Comparison of ENCODE assay signal across 14 mouse cellular contexts in the genomic region with DNA sequence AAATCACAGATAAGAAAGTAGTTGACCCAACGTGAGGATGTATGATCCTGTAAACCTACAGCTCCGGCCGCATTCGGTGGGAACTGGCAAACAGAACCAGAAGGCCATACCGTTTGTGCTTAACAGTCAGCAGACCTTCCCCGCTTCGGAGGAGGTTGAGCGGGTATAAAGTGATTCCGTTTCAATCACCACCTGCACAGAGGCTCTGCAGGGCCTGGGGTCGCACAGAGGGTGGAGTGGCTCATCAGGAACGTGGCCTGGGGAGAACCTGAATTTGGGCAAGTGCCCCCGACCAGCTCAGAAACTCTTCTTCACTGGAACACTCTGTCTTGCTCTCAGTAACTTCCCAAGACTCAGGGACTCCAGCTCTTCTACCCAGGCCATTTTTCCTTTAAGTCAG. TPM values are rescaled to one million over a fixed set of nuclear protein-coding genes. Genes with fewer than 3 reads are reported as not detected.
DNase-seq lines count a peak whose midpoint lies in the region; ATAC-seq and TF ChIP-seq lines count a peak whose summit lies in the region.
"Had no signal": no experiment of that assay in that cellular context is flagged by ENCODE, and none has a peak within 500 bp of the region (broad histone marks: within the 10 kb centered on the region; RNA-seq: fewer than 3 reads in every experiment).

No protein-coding gene starts in this region.

- peak overlapping the region; percentile 66; the same call in 1 of the 2 replicates for H3K27ac ChIP-seq in hindbrain, embryonic 10.5 days
- no peak overlapping the region for H3K27ac ChIP-seq in hindbrain, embryonic 14.5 days
- H3K27ac ChIP-seq in ES-E14 (ENCODE audit: insufficient read depth, low read depth, low read length, poor library complexity, severe bottlenecking) = no peak overlapping the region
- H3K27ac ChIP-seq in liver, embryonic 14.5 days = no peak overlapping the region
- H3K27ac ChIP-seq: left cerebral cortex, adult 2 months had no signal

- no peak overlapping the region for H3K9ac ChIP-seq in hindbrain, embryonic 14.5 days
- H3K9ac ChIP-seq in ES-E14 (ENCODE audit: insufficient read depth, low read depth, low read length, poor library complexity, severe bottlenecking) = peak overlapping the region; percentile 26; the same call in 1 of the 2 replicates
- H3K9ac ChIP-seq in liver, embryonic 14.5 days (replicated peaks) = no peak overlapping the region

- WGBS in hindbrain, embryonic 10.5 days = 30% methylated on average over 12 of the region's 12 CpGs
- WGBS in hindbrain, embryonic 14.5 days = 37% methylated on average over 12 of the region's 12 CpGs
- 4% methylated on average over 12 of the region's 12 CpGs for WGBS in liver, embryonic 14.5 days (ENCODE audit: insufficient replicate concordance)

- H3K9me3 ChIP-seq in hindbrain, embryonic 10.5 days = no peaks in the 10 kb centered on the region
- H3K9me3 ChIP-seq in hindbrain, embryonic 14.5 days (ENCODE audit: control insufficient read depth, low read length) = no peaks in the 10 kb centered on the region
- no peaks in the 10 kb centered on the region for H3K9me3 ChIP-seq in ES-E14 (ENCODE audit: control insufficient read depth, insufficient read depth, low read depth, low read length)
- H3K9me3 ChIP-seq in liver, embryonic 14.5 days (ENCODE audit: control insufficient read depth, low read length) = no peaks in the 10 kb centered on the region
- H3K9me3 ChIP-seq: embryonic facial prominence, embryonic 13.5 days; G1E had no signal

- ATAC-seq in hindbrain, embryonic 14.5 days (ENCODE audit: low FRiP score) = no peak
- no peak for ATAC-seq in liver, embryonic 14.5 days (ENCODE audit: insufficient read depth)
- ATAC-seq: forebrain, embryonic 14.5 days; hindbrain, embryonic 16.5 days had no signal

- TF ChIP-seq CTCF in liver, embryonic 14.5 days (IDR thresholded peaks at IDR 0.05; ENCODE audit: low read depth) = no peak

- TF ChIP-seq EP300 in liver, embryonic 14.5 days (IDR thresholded peaks at IDR 0.05; ENCODE audit: low read depth) = no peak

- no peak for DNase-seq in hindbrain, embryonic 10.5 days (ENCODE audit: low spot score)
- DNase-seq in hindbrain, embryonic 14.5 days (ENCODE audit: low spot score) = no peak
- DNase-seq in A20 (ENCODE audit: low read depth, low spot score) = peak; percentile 14
- no peak for DNase-seq in ES-E14 (ENCODE audit: low read depth, low spot score)
- no peak for DNase-seq in liver, embryonic 14.5 days (ENCODE audit: low read depth in 3 of 3, low spot score in 3 of 3)
- DNase-seq in embryo, embryonic 10.5 days (ENCODE audit: low spot score) = no peak
- no peak for DNase-seq in ovary, adult 18-20 months (ENCODE audit: low spot score)
- DNase-seq in adrenal gland, postnatal 4 days (ENCODE audit: low spot score in 2 of 2) = no peak
- DNase-seq: gastrocnemius, postnatal 10 days had no signal

- in situ Hi-C loops in ES-E14 (cut with MboI; ENCODE audit: low sequenced_read_pairs in 2 of 2, unreplicated experiment in 2 of 2) = no loop called here

- 0 out of 2 replicates have a peak, but pooled peaks cover 5% of the 10 kb centered on the region for H3K27me3 ChIP-seq in hindbrain, embryonic 10.5 days (ENCODE audit: insufficient read depth, poor library complexity, severe bottlenecking)
- no peaks in the 10 kb centered on the region for H3K27me3 ChIP-seq in hindbrain, embryonic 14.5 days (ENCODE audit: control insufficient read depth, insufficient read depth, low read length)
- no peaks in the 10 kb centered on the region for H3K27me3 ChIP-seq in liver, embryonic 14.5 days (ENCODE audit: control insufficient read depth, insufficient read depth, low read length)
- H3K27me3 ChIP-seq: embryonic facial prominence, embryonic 13.5 days had no signal

- H3K4me3 ChIP-seq in hindbrain, embryonic 10.5 days = no peak overlapping the region
- no peak overlapping the region for H3K4me3 ChIP-seq in hindbrain, embryonic 14.5 days (replicated peaks; ENCODE audit: low read length)
- H3K4me3 ChIP-seq in ES-E14 (ENCODE audit: insufficient read depth in 1 of 2, low read depth in 1 of 2, low read length in 2 of 2, poor library complexity in 1 of 2, severe bottlenecking in 1 of 2) = no peak overlapping the region; a peak in 1 of 4 replicates
- peak overlapping the region; percentile 6 to 17; a peak in 3 of 4 replicates for H3K4me3 ChIP-seq in liver, embryonic 14.5 days (ENCODE audit: insufficient read depth in 1 of 2, low read depth in 2 of 2, low read length in 2 of 2)
- H3K4me3 ChIP-seq: embryonic facial prominence, embryonic 13.5 days; left cerebral cortex, adult 2 months had no signal

- H3K36me3 ChIP-seq in hindbrain, embryonic 10.5 days = no peaks in the 10 kb centered on the region
- no peaks in the 10 kb centered on the region for H3K36me3 ChIP-seq in hindbrain, embryonic 14.5 days (replicated peaks; ENCODE audit: control insufficient read depth, insufficient read depth)
- H3K36me3 ChIP-seq in ES-E14 (ENCODE audit: control insufficient read depth, insufficient read depth, low read length, poor library complexity, severe bottlenecking) = no peaks in the 10 kb centered on the region; the same call in 1 of the 2 replicates
- no peaks in the 10 kb centered on the region for H3K36me3 ChIP-seq in liver, embryonic 14.5 days (replicated peaks; ENCODE audit: control insufficient read depth, insufficient read depth, low read depth)
- H3K36me3 ChIP-seq: embryonic facial prominence, embryonic 13.5 days; G1E had no signal

- H3K4me2 ChIP-seq in hindbrain, embryonic 14.5 days (replicated peaks) = no peak overlapping the region
- H3K4me2 ChIP-seq in liver, embryonic 14.5 days (ENCODE audit: low read depth) = peak overlapping the region; percentile 1
- H3K4me2 ChIP-seq: embryonic facial prominence, embryonic 13.5 days had no signal

- H3K4me1 ChIP-seq in hindbrain, embryonic 10.5 days (replicated peaks) = peaks cover 16% of the 10 kb centered on the region
- no peaks in the 10 kb centered on the region for H3K4me1 ChIP-seq in hindbrain, embryonic 14.5 days (replicated peaks; ENCODE audit: control insufficient read depth, insufficient read depth, low read length)
- peaks cover 6 to 29% of the 10 kb centered on the region in 2 experiments; a peak in 3 of 4 replicates for H3K4me1 ChIP-seq in ES-E14 (ENCODE audit: control insufficient read depth in 2 of 2, insufficient read depth in 2 of 2, low read length in 2 of 2, poor library complexity in 1 of 2)
- peaks cover 0 to 48% of the 10 kb centered on the region in 2 experiments for H3K4me1 ChIP-seq in liver, embryonic 14.5 days (replicated peaks; ENCODE audit: control insufficient read depth in 2 of 2, insufficient read depth in 2 of 2, low read length in 1 of 2)

TF ChIP-seq in ES-E14, 5 proteins besides CTCF, POLR2A, EP300 and RAD21:
- TF ChIP-seq MAFK (IDR thresholded peaks at IDR 0.05; ENCODE audit: insufficient read depth, low read depth, low read length) (no peak), CHD2 (IDR thresholded peaks at IDR 0.05; ENCODE audit: low read depth, low read length) (no peak), ZNF384 (IDR thresholded peaks at IDR 0.05; ENCODE audit: low read depth, low read length) (no peak), HCFC1 (IDR thresholded peaks at IDR 0.05; ENCODE audit: borderline replicate concordance, insufficient read depth, low read length) (no peak), ZC3H11A (IDR thresholded peaks at IDR 0.05; ENCODE audit: borderline replicate concordance, low read depth, low read length) (no peak)

RNA-seq across cellular contexts. Expression of a gene that starts 2.5 kb away (rescaled TPM):
- polyA plus RNA-seq in hindbrain, embryonic 10.5 days (2016; fragmentation: Nextera tagmentation; extraction: Ambion mirVana) = 4.0 and 4.5 TPM in 2 replicates
- polyA plus RNA-seq in hindbrain, embryonic 14.5 days (2014; fragmentation: Nextera tagmentation; extraction: Ambion mirVana) = 1.1 and 2.2 TPM in 2 replicates
- 7.9 and 12.5 TPM in 2 replicates for total RNA-seq in ES-E14 (2012; rRNA removed)
- polyA plus RNA-seq in liver, embryonic 14.5 days (2012; rRNA removed) = 16.5 and 17.5 TPM in 2 replicates
- 12.7 and 15.2 TPM in 2 replicates for polyA plus RNA-seq in liver, embryonic 14.5 days (2014; fragmentation: Nextera tagmentation; extraction: Ambion mirVana)
- total RNA-seq in adrenal gland, postnatal 4 days (2021) = 1 to 10 TPM; 4.0 to 4.8 TPM

RNA-seq across cellular contexts. Expression of a gene that starts 20.9 kb away (rescaled TPM):
- 1.6 and 2.8 TPM in 2 replicates for polyA plus RNA-seq in hindbrain, embryonic 10.5 days (2016; fragmentation: Nextera tagmentation; extraction: Ambion mirVana)
- 1.0 and 1.4 TPM in 2 replicates for polyA plus RNA-seq in hindbrain, embryonic 14.5 days (2014; fragmentation: Nextera tagmentation; extraction: Ambion mirVana)
- total RNA-seq in ES-E14 (2012; rRNA removed) = 2.4 and 3.3 TPM in 2 replicates
- 8.1 and 9.5 TPM in 2 replicates for polyA plus RNA-seq in liver, embryonic 14.5 days (2012; rRNA removed)
- 11.5 and 13.8 TPM in 2 replicates for polyA plus RNA-seq in liver, embryonic 14.5 days (2014; fragmentation: Nextera tagmentation; extraction: Ambion mirVana)
- total RNA-seq in adrenal gland, postnatal 4 days (2021) = 100 to 1,000 TPM in 1 of 2 experiments, 10 to 100 TPM in 1; 51.9 to 275 TPM

RNA-seq across cellular contexts. Expression of a gene that starts 30.1 kb away (rescaled TPM):
- polyA plus RNA-seq in hindbrain, embryonic 10.5 days (2016; fragmentation: Nextera tagmentation; extraction: Ambion mirVana) = 5.7 and 6.5 TPM in 2 replicates
- 3.0 and 5.0 TPM in 2 replicates for polyA plus RNA-seq in hindbrain, embryonic 14.5 days (2014; fragmentation: Nextera tagmentation; extraction: Ambion mirVana)
- total RNA-seq in ES-E14 (2012; rRNA removed) = 20.0 and 27.3 TPM in 2 replicates
- 7.3 TPM in 2 replicates for polyA plus RNA-seq in liver, embryonic 14.5 days (2012; rRNA removed)
- 6.8 and 7.0 TPM in 2 replicates for polyA plus RNA-seq in liver, embryonic 14.5 days (2014; fragmentation: Nextera tagmentation; extraction: Ambion mirVana)
- total RNA-seq in adrenal gland, postnatal 4 days (2021) = 10 to 100 TPM; 26.7 to 34.3 TPM

RNA-seq across cellular contexts. Expression of a gene that starts 51.7 kb away (rescaled TPM):
- polyA plus RNA-seq in hindbrain, embryonic 10.5 days (2016; fragmentation: Nextera tagmentation; extraction: Ambion mirVana) = 231 and 240 TPM in 2 replicates
- 140 and 142 TPM in 2 replicates for polyA plus RNA-seq in hindbrain, embryonic 14.5 days (2014; fragmentation: Nextera tagmentation; extraction: Ambion mirVana)
- total RNA-seq in ES-E14 (2012; rRNA removed) = 13.5 and 27.6 TPM in 2 replicates
- polyA plus RNA-seq in liver, embryonic 14.5 days (2012; rRNA removed) = 104 and 107 TPM in 2 replicates
- 178 and 182 TPM in 2 replicates for polyA plus RNA-seq in liver, embryonic 14.5 days (2014; fragmentation: Nextera tagmentation; extraction: Ambion mirVana)
- total RNA-seq in adrenal gland, postnatal 4 days (2021) = 100 to 1,000 TPM; 231 to 238 TPM

Comparison
In these comparisons a context has a peak if more than half of its experiments do, and no peak if none do; other contexts are left out.
1. H3K4me3 ChIP-seq: peak in liver, embryonic 14.5 days (2 of 2); none in hindbrain, embryonic 10.5 days (single experiment), hindbrain, embryonic 14.5 days (single experiment) and ES-E14 (0 of 2).